Mouse (Mus musculus): ENCODE results near the gene Zfp831.

Gene Zfp831

GRCm38 (mm10) chr2:174727114-174727823 lies 83.9 kb downstream of the Zfp831 start:
- DNase-seq (ENCODE audit: low spot score in 2 of 2) = no peak

DNA sequence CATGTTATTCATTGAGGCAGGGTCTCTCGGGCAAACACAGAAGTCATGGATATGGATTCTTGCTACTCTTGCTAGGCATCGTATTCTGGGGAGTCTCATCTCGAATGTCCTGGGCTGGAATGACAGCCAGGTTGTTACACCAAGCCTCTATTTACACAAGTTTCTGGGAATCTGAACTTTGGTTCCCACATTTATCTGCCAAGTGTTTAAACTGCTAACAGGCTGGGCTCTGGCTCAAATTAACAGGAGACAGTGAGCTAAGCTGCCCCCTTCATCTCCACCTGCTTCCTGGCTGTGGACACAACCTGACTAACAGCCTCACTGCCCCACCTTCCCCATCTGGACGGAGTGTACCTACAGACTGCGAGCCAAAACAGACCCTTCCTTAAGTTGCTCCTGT lies 88.6 kb downstream of the Zfp831 start:
- DNase-seq (ENCODE audit: low spot score in 2 of 2) = no peak

DNA sequence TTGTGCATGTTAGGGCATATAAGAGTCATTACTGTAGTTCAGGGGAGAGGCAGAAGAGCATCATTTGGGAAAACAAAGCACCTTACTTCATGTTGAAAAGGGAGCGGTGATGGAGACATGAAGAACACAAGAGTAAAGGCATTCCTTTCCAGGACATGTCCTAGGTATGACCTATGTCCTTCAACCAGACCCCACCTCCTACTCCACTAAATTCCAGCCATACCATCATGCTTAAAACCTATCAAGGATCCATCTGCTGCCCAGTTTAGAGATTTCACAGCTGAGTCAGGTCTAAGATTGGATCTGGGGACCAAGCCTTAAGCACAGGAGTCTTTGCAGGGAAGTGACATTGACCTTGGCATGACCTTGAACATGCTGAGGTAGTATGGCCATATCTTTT lies 91.9 kb downstream of the Zfp831 start:
- DNase-seq (ENCODE audit: low spot score in 2 of 2) = no peak

DNA sequence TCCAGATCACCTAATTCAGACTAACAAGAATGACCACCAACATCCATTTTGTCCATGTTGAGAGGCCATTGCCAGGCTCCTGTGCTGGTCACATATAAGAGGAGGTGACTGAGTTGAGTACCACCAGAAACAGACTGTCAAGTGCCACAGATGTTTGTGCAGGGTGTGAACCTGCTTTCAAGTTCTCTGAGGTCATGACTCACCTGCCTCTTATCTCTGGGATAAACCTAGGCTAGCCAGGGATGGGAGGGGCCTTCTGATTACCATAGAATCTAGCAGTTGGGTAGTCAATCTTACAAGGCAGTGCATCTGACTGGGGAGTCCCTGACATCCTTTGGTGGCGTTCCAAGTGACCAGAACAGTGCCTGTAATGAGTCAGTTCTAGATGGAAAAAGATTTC lies 103.8 kb downstream of the Zfp831 start:
- no peak for DNase-seq (ENCODE audit: low spot score in 2 of 2)

GRCm38 (mm10) chr2:174748381-174748780 lies 105.0 kb downstream of the Zfp831 start:
- no peak for DNase-seq (ENCODE audit: low spot score in 2 of 2)

- no peak for DNase-seq (ENCODE audit: low spot score in 2 of 2)
Observed at GRCm38 (mm10) chr2:174753197-174753596, 109.9 kb downstream of the Zfp831 start.

GRCm38 (mm10) chr2:174754231-174754630 lies 110.9 kb downstream of the Zfp831 start:
- DNase-seq (ENCODE audit: low spot score in 2 of 2) = no peak

GRCm38 (mm10) chr2:174759189-174759588 lies 115.9 kb downstream of the Zfp831 start:
- no peak for DNase-seq (ENCODE audit: low spot score in 2 of 2)

Data from spleen, postnatal 14 days (tissue).